Mouse (Mus musculus): ENCODE data around the gene Canx.

The Canx gene

DNA sequence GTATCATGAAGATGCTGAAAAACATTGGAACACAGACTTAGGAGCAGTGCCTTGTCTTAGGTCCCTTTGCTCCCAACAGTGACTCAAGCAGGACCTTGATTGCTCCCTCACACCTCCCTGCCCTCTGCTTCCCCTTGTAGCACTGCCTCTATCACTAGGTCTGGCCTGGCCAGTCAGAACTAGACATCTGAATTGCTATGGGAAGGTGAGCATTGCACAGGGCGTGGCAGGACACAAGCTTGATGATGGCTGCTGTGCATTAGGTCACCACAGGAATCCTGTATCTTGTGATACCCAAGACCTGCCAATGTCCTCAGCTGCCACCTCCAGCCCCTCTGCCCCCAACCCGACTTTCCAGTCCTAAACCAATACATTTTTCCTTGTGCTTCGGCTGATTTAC, 58.5 kb downstream of the Canx start:
- TF ChIP-seq GATA4 (IDR thresholded peaks at IDR 0.05; ENCODE audit: insufficient replicate concordance, low read length), result no peak

DNA sequence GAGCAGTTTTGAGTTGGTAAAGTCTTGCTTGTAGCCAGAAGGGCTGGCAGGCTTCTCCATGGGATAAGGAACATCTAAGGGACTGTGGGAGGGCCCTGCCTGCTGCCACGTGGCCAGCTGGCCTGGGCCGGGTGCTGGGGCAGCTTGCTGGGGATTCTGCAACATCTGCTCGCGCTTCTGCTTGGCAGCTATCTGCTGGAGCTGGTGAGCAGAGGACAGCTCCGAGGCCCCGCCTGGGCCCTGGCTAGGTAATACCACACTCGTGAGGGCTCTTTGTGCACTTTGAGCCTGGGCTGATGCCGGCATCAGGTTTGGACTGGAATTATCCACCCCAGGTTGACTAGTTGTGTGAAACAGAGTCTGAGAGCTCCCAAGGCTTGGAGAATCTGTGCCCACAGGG, 59.5 kb downstream of the Canx start:
- no peak for TF ChIP-seq GATA4 (IDR thresholded peaks at IDR 0.05; ENCODE audit: insufficient replicate concordance, low read length)

DNA sequence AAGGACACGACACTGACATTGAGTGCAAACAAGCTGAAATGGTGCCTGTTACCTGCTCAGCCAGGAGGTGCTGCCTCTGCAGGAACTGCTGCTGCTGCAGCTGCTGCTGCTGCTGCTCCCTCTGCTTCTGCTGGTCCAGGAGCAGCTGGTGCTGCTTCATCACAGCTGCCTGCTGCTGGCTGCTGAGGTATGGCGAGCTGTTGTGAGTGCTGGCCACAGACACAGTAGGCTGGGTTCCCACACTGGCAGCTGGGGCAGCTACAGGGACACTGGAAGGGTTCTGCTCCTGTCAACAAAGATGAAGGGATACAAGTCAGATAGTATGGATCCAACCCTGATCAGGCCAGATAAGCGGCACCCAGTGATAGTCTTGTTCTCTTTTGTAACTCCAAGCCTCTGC, 62.3 kb downstream of the Canx start:
- no peak for TF ChIP-seq GATA4 (IDR thresholded peaks at IDR 0.05; ENCODE audit: insufficient replicate concordance, low read length)

DNA sequence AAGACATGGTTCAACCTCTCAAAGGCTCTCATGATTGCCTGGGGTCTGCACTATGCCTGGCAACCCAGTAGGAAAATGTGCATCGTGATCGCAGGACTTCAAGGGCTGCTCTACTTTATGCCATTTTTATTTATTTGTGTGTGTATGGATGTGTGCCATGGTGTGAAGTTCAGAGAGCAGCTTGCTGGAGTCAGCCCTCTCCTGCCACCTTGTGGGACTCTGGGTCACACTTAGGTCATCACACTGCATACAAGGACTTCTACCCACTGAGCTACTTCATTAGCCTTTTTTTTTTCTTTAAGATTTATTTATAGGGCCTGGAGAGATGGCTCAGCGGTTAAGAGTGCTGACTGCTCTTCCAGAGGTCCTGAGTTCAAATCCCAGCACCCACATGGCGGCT, 63.5 kb downstream of the Canx start:
- no peak for TF ChIP-seq GATA4 (IDR thresholded peaks at IDR 0.05; ENCODE audit: insufficient replicate concordance, low read length)

DNA sequence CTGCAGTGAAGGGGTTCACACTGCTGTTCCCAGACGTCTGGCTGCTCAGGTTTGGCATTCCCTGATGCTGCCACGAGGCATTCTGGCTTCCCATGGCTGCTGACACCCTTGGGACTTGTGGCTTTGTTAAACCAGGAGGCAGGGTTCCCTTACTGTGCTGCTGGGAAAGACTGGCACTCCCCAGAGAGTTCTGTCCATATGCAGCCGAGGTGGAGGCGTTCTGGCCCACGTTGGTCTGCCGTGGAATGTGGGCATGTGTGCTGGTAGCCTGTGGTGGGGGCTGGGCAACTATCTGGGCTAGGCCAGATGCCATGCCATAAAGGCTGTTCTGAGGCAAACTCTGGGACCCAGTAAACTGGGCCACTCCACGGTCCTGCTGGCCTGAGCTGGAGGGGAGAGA, 67.2 kb downstream of the Canx start:
- no peak for TF ChIP-seq GATA4 (IDR thresholded peaks at IDR 0.05; ENCODE audit: insufficient replicate concordance, low read length)

DNA sequence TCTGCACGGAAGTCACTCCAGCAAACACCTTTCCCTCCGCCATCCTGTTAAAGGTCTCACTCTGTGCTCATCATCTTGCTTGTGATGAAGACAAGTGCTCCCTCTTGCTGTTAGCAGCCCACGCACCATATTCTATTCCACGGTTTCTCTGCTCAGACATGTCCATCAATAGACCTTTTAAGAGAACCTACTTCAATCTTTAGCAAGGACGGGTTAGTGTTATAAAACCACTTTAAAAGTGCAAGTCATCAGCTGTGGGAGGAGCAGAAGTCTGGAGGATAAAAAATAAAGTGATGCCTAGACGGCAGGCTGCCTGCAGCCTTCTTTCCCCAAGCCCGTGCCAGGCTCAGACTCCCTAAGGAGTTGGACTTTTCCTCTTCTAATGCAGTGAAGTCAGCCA, 68.9 kb downstream of the Canx start:
- TF ChIP-seq GATA4 (IDR thresholded peaks at IDR 0.05; ENCODE audit: insufficient replicate concordance, low read length), result no peak

DNA sequence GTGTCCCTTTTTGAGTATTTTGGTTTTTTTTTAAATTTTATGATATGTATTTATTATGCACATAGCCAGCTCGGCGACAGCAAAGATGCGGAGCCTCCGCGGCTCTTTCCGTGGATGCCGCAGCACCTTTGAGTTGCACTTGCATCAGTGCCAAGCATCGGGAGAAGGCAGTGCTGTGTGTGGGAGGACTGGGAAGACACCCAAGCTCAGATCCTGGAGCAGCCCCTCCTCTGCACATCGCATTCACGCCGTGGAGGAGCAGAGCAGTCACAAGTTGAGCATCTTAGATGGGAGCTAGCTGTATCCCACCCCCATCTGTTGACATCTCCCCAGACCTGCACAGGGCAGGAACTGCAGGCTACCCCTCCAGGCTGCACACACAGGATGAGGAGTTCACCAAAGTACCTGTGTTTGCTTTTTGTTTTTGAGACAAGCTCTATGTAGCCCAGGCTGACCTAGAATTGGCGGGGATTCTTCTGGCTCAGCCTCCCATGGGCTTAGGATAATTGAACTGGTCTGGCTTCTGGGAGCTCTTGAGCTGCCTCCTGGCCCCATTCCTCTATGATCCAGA, 71.4 kb downstream of the Canx start:
- no peak for TF ChIP-seq GATA4 (IDR thresholded peaks at IDR 0.05; ENCODE audit: insufficient replicate concordance, low read length)

DNA sequence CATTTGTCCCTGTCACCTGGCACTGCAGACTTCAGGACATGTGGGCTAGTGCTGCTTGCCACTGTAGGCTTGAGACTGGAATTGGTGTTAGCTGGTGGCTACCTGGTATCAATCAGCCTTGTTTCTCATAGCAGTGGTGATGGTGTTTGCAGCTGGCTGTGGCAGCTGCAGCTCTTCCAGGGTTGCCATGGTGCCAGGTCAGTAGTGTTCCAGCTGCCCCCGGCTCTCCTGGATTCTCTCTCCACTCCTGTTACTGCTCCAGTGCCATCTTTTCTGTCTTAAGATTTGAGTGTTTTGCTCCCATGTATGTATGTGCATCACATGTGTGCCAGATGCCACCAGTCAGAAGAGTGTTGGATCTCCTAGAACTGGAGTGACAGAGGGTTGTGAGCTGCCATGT, 72.1 kb downstream of the Canx start:
- no peak for TF ChIP-seq GATA4 (IDR thresholded peaks at IDR 0.05; ENCODE audit: insufficient replicate concordance, low read length)

DNA sequence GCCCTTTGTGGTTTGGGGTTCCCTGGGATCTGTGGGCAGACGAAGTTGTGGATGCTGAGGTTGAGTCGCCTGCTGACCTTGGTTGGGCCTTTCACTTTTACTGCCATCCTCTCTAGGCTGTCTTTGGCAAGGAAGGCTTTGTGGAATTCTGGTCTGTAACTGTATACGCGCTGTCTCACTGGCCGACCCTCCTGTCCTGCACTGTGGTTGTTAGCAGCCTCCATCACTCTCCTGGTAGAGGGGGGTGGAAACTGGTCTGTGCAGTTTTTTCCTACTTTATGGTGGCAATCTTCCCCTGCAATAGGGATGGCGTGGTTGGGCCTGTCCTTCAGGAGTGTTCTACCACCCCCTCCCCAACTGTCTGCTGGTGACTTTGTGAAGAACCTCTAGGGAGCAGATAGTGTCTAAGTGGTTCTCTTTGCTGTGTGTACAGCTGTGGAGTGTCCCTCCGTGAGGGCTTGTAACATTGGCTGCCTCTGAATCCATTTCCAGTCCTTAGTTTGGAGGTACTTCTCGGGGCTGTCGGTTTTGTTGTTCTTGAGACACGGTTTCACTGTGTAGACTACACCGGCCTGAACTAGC, 72.7 kb downstream of the Canx start:
- no peak for TF ChIP-seq GATA4 (IDR thresholded peaks at IDR 0.05; ENCODE audit: insufficient replicate concordance, low read length)

DNA sequence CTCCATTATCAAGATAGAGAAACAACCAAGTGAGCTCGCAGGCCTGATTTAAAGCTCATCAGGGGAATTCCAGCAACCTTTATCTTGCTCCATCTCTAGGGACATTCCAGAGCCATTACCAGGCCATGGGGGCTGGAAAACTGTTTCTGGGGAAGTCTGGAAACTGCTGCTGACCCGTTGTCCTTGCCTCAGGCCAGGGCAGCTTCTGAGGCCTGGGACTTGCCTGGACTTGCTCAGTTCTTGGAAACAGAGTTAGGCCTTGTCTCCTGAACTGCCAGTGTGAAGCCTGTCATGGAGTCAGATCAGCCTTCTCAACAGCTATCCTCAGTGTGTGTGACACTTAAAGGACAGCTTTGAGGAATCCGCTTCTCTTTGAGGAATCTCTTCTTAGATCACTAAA, 73.3 kb downstream of the Canx start:
- no peak for TF ChIP-seq GATA4 (IDR thresholded peaks at IDR 0.05; ENCODE audit: insufficient replicate concordance, low read length)

DNA sequence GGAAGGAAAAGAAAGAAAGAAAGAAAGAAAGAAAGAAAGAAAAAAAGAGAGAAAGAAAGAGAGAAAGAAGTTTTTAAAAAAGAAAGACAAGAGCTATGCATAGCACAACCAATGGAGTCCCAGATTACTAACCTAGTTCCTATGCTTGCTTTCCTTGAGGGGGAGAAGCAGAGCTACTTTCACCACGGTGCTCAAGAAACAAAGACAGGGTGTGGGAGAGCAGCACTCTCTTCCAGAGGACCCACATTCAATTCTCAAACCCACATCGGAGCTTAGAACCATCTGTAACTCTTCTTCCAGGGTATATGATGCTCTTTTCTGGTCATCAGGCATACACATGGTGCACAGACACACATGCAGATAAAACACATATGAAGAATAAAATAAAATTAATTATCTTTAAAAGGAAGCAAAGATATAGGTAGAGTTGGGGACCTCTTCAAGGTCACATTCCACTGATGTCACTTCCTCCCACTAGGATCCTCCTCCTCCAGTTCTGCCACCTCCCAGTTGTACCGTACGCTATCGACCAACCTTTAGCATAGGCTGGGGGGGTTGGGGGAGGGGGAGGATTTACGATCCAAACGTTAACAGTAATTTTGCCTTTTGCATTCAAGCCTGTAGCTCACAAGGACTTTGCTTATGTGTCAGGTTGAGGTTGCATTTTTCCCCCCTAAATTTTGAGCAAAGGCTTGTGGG, 76.9 kb downstream of the Canx start:
- no peak for TF ChIP-seq GATA4 (IDR thresholded peaks at IDR 0.05; ENCODE audit: insufficient replicate concordance, low read length)

DNA sequence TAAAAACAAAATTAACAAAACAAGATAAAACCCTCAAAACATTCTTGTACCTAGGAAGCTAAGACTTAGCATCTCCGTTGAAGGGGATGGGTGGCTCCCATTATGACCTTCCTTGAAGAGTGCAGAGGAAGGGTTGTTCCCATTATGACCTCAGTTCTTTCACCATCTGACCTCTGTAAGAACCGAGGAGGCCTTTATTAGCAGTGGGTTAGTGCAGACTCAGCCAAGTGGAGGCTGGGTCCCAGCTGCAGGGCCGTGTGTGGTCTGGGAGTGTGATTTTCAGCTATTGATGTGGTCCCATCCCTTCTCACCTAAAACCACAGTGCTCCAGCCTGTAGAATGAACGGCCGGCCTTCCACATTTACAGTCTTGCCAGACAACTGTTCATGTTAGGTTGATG, 80.2 kb downstream of the Canx start:
- no peak for TF ChIP-seq GATA4 (IDR thresholded peaks at IDR 0.05; ENCODE audit: insufficient replicate concordance, low read length)
